Mouse (Mus musculus) kidney, embryonic 15.5 days (tissue): ENCODE results near the gene Igfbp3. TPM values are rescaled to one million over a fixed set of nuclear protein-coding genes. Genes with fewer than 3 reads are reported as not detected.

Experiments
- ATAC-seq: fragments of 200-750 bp; cut with Nextera tagmentation; replicated peaks from 2 replicates; pipeline ENCODE4 v1.8.0; 2017; ENCODE audit warnings: moderate TSS enrichment; ENCODE audit not compliant: low FRiP score
- H3K27ac ChIP-seq: fragments of 300-500 bp; sonication (generic); 2 replicates; pipeline ENCODE4 v1.5.1; 2015; ENCODE audit warnings: mild to moderate bottlenecking, inconsistent platforms
- H3K27me3 ChIP-seq: fragments of 300-500 bp; sonication (generic); 2 replicates; pipeline ENCODE4 v1.6.1; 2015; ENCODE audit warnings: inconsistent platforms
- H3K36me3 ChIP-seq: fragments of 300-500 bp; sonication (generic); 2 replicates; pipeline ENCODE4 v1.6.1; 2015; ENCODE audit warnings: inconsistent platforms
- H3K4me1 ChIP-seq: fragments of 300-500 bp; sonication (generic); 2 replicates; pipeline ENCODE4 v1.6.1; 2015; ENCODE audit warnings: inconsistent platforms
- H3K4me2 ChIP-seq: fragments of 300-500 bp; sonication (generic); 2 replicates; pipeline ENCODE4 v1.6.1; 2015; ENCODE audit warnings: moderate library complexity, mild to moderate bottlenecking, inconsistent platforms
- H3K4me3 ChIP-seq: fragments of 300-500 bp; sonication (generic); replicated peaks from 2 replicates; pipeline ENCODE4 v1.5.1; 2015; ENCODE audit warnings: mild to moderate bottlenecking, inconsistent platforms
- H3K9ac ChIP-seq: fragments of 300-500 bp; sonication (generic); 2 replicates; pipeline ENCODE4 v1.6.1; 2015; ENCODE audit warnings: mild to moderate bottlenecking, inconsistent platforms
- H3K9me3 ChIP-seq: fragments of 300-500 bp; sonication (generic); replicated peaks from 2 replicates; pipeline ENCODE4 v1.6.1; 2016; ENCODE audit warnings: inconsistent platforms
- WGBS: fragments of 180-500 bp; shearing (Covaris S2); methylation state at CpG from one replicate; pipeline ENCODE4 v1.1.7; 2015; ENCODE audit warnings: mixed read lengths; 5-methylcytosine and 5-hydroxymethylcytosine counted together
- polyA plus RNA-seq: library from polyadenylated mRNA; unstranded; fragments of >200 nt; fragmentation: Nextera tagmentation; extraction: Ambion mirVana; gene quantifications from 2 replicates; pipeline ENCODE4 v1.2.1, GENCODE M21; 2015

Gene Igfbp3
- polyA plus RNA-seq, 1 experiment from 2014 or later = 90.6 TPM

DNA sequence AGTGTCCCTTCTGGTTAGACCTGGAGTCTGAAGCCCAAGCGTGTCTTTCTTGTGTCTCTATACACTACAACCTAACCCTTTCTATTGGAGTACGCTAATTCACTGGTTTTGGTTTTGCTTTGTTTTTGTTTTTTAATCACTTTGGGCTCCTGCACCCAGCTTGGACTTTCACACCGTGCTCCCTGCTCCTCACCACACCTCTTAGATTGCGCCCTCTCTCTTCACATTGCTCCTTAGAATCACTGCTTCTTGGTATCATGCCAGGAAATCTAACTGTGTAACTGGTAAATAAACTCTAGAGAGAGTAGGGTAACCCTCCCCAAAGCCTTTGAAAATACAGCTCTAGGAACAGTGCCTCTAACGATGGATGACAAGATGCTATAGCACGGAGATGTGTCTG is 55.5 kb downstream of the Igfbp3 start:
- no peak for ATAC-seq
- H3K4me3 ChIP-seq = no peak overlapping the region
- H3K9ac ChIP-seq = no peak overlapping the region
- H3K27ac ChIP-seq = no peak overlapping the region
- no peak overlapping the region for H3K4me2 ChIP-seq
- WGBS = 84% methylated on average over 6 of the region's 6 CpGs
- no peaks in the 10 kb centered on the region for H3K9me3 ChIP-seq
- peaks cover 24% of the 10 kb centered on the region for H3K4me1 ChIP-seq
- H3K36me3 ChIP-seq = no peaks in the 10 kb centered on the region
- no peaks in the 10 kb centered on the region for H3K27me3 ChIP-seq

DNA sequence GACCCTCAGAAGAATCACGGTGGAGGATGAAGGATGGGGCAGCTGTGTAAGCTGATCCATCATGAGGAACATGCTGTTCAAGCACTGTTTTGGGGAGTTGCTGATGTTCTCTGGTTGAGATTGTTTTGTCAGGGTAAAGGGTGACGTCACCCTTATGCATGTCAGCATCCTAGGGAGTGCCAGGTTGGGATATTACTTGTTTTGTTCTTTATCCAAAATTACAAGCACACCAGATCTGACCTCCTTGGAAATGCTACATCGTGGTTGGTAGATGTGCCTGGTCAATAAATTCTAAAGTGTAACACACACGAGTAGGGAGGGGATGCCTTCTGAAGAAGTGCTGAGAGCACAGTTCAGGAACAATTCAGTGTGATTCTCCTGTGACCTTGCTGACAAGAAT is 57.3 kb downstream of the Igfbp3 start:
- Histone ChIP-seq H3K27me3 (no peaks in the 10 kb centered on the region), H3K4me1 (peaks cover 23% of the 10 kb centered on the region), H3K27ac (no peak overlapping the region), H3K4me3 (no peak overlapping the region), H3K9ac (no peak overlapping the region), H3K9me3 (no peaks in the 10 kb centered on the region), H3K36me3 (no peaks in the 10 kb centered on the region), H3K4me2 (no peak overlapping the region)
- no peak for ATAC-seq
- WGBS = 33% methylated on average over 4 of the region's 4 CpGs

Other genes with a start within 250 kb of the Igfbp3 start
- gene Adcy1, start 150.4 kb downstream of the Igfbp3 start, polyA plus RNA-seq = 1.4 and 1.5 TPM in 2 replicates
- not detected in 2 replicates for gene Gm11985, start 25.4 kb downstream of the Igfbp3 start, polyA plus RNA-seq
- gene Igfbp1, start 16.1 kb downstream of the Igfbp3 start, polyA plus RNA-seq = 5.6 and 8.3 TPM in 2 replicates